Mouse (Mus musculus): Measurements from ENCODE around the gene AI854703. TPM values are rescaled to one million over a fixed set of nuclear protein-coding genes. Genes with fewer than 3 reads are reported as not detected.

Gene AI854703
- total and polyA plus RNA-seq, 3 experiments, result 0.11 TPM; not detected in 2

- DNase-seq (ENCODE audit: low spot score), result no peak
These were observed 16.3 kb downstream of the AI854703 start for GRCm38 (mm10) chr6:48642764-48643292.

GRCm38 (mm10) chr6:48645660-48646308 lies 19.2 kb downstream of the AI854703 start:
- H3K27me3 ChIP-seq (ENCODE audit: insufficient read depth, low read length), result peaks cover 9% of the 10 kb centered on the region
- no peaks in the 10 kb centered on the region for H3K4me1 ChIP-seq (ENCODE audit: insufficient read depth, low read depth, low read length)
- no peak overlapping the region for H3K4me3 ChIP-seq (ENCODE audit: low read depth, low read length)
- ATAC-seq (ENCODE audit: extremely low read depth, insufficient number of reproducible peaks, low FRiP score, poor library complexity, severe bottlenecking) (no peak), DNase-seq (ENCODE audit: low spot score) (no peak)
- H3K36me3 ChIP-seq (replicated peaks), result no peaks in the 10 kb centered on the region
- no peak for TF ChIP-seq TAL1 (conservative IDR thresholded peaks at IDR 0.05; ENCODE audit: low read depth, low read length)
- 0 out of 2 replicates have a peak, but pooled peaks have one; percentile 27 for TF ChIP-seq CTCF (IDR thresholded peaks at IDR 0.05; ENCODE audit: low read depth, low read length)
- no peaks in the 10 kb centered on the region for H3K9me3 ChIP-seq (replicated peaks)

More at GRCm38 (mm10) chr6:48642764-48643292, 16.3 kb downstream of the AI854703 start:
- no peak for ATAC-seq (ENCODE audit: extremely low read depth, insufficient number of reproducible peaks, low FRiP score, poor library complexity, severe bottlenecking)
- 0 out of 2 replicates have a peak, but pooled peaks cover 3% of the 10 kb centered on the region for H3K27me3 ChIP-seq (ENCODE audit: insufficient read depth, low read length)
- no peak overlapping the region for H3K4me3 ChIP-seq (ENCODE audit: low read depth, low read length)
- H3K9me3 ChIP-seq (replicated peaks), result no peaks in the 10 kb centered on the region
- TF ChIP-seq GATA1 (IDR thresholded peaks at IDR 0.05; ENCODE audit: borderline replicate concordance, low read length) (no peak), CTCF (IDR thresholded peaks at IDR 0.05; ENCODE audit: low read depth, low read length) (no peak), GATA2 (IDR thresholded peaks at IDR 0.05; ENCODE audit: borderline replicate concordance, low read depth, low read length) (no peak), POLR2AphosphoS5 (IDR thresholded peaks at IDR 0.05; ENCODE audit: insufficient replicate concordance, low read depth, low read length) (no peak), TAL1 (conservative IDR thresholded peaks at IDR 0.05; ENCODE audit: low read depth, low read length) (no peak)
- H3K4me1 ChIP-seq (ENCODE audit: insufficient read depth, low read depth, low read length), result no peaks in the 10 kb centered on the region
- no peaks in the 10 kb centered on the region for H3K36me3 ChIP-seq (replicated peaks)

- DNase-seq (ENCODE audit: low spot score) (no peak), ATAC-seq (ENCODE audit: extremely low read depth, insufficient number of reproducible peaks, low FRiP score, poor library complexity, severe bottlenecking) (no peak)
- TF ChIP-seq TAL1 (conservative IDR thresholded peaks at IDR 0.05; ENCODE audit: low read depth, low read length) (no peak), GATA1 (IDR thresholded peaks at IDR 0.05; ENCODE audit: borderline replicate concordance, low read length) (no peak)
- no peaks in the 10 kb centered on the region for H3K4me1 ChIP-seq (ENCODE audit: insufficient read depth, low read depth, low read length)
- no peaks in the 10 kb centered on the region for H3K36me3 ChIP-seq (replicated peaks)
- H3K9me3 ChIP-seq (replicated peaks), result no peaks in the 10 kb centered on the region
- no peak overlapping the region for H3K4me3 ChIP-seq (ENCODE audit: low read depth, low read length)
- H3K27me3 ChIP-seq (ENCODE audit: insufficient read depth, low read length), result peaks cover 9% of the 10 kb centered on the region
These were observed 19.7 kb downstream of the AI854703 start for GRCm38 (mm10) chr6:48646309-48646690.

- Histone ChIP-seq H3K9me3 (replicated peaks) (no peaks in the 10 kb centered on the region), H3K4me1 (ENCODE audit: insufficient read depth, low read depth, low read length) (no peaks in the 10 kb centered on the region), H3K36me3 (replicated peaks) (no peaks in the 10 kb centered on the region), H3K27me3 (ENCODE audit: insufficient read depth, low read length) (peaks cover 9% of the 10 kb centered on the region), H3K4me3 (ENCODE audit: low read depth, low read length) (no peak within 1 kb of the TSS)
- ATAC-seq (ENCODE audit: extremely low read depth, insufficient number of reproducible peaks, low FRiP score, poor library complexity, severe bottlenecking), result no peak
- TF ChIP-seq CTCF (IDR thresholded peaks at IDR 0.05; ENCODE audit: low read depth, low read length) (no peak), TAL1 (conservative IDR thresholded peaks at IDR 0.05; ENCODE audit: low read depth, low read length) (no peak)
- no peak for DNase-seq (ENCODE audit: low spot score)
These were observed 20.4 kb downstream of the AI854703 start, which contains the start of gene Gimap8 for GRCm38 (mm10) chr6:48646995-48647394. TSS of gene Gimap8 (plus strand) at chr6:48647234.

GRCm38 (mm10) chr6:48647611-48648010 lies 21.0 kb downstream of the AI854703 start:
- Histone ChIP-seq H3K27me3 (ENCODE audit: insufficient read depth, low read length) (peaks cover 9% of the 10 kb centered on the region), H3K9me3 (replicated peaks) (no peaks in the 10 kb centered on the region), H3K36me3 (replicated peaks) (no peaks in the 10 kb centered on the region), H3K4me1 (ENCODE audit: insufficient read depth, low read depth, low read length) (no peaks in the 10 kb centered on the region), H3K4me3 (ENCODE audit: low read depth, low read length) (no peak overlapping the region)
- ATAC-seq (ENCODE audit: extremely low read depth, insufficient number of reproducible peaks, low FRiP score, poor library complexity, severe bottlenecking) (no peak), DNase-seq (ENCODE audit: low spot score) (no peak)
- TF ChIP-seq GATA2 (IDR thresholded peaks at IDR 0.05; ENCODE audit: borderline replicate concordance, low read depth, low read length), result no peak
- TF ChIP-seq TAL1 (conservative IDR thresholded peaks at IDR 0.05; ENCODE audit: low read depth, low read length), result no peak
- TF ChIP-seq GATA1 (IDR thresholded peaks at IDR 0.05; ENCODE audit: borderline replicate concordance, low read length), result no peak
- TF ChIP-seq CTCF (IDR thresholded peaks at IDR 0.05; ENCODE audit: low read depth, low read length), result no peak
- no peak for TF ChIP-seq POLR2AphosphoS5 (IDR thresholded peaks at IDR 0.05; ENCODE audit: insufficient replicate concordance, low read depth, low read length)

- no peaks in the 10 kb centered on the region for H3K36me3 ChIP-seq (replicated peaks)
- no peaks in the 10 kb centered on the region for H3K4me1 ChIP-seq (ENCODE audit: insufficient read depth, low read depth, low read length)
- H3K4me3 ChIP-seq (ENCODE audit: low read depth, low read length), result no peak overlapping the region
- TF ChIP-seq GATA2 (IDR thresholded peaks at IDR 0.05; ENCODE audit: borderline replicate concordance, low read depth, low read length) (no peak), GATA1 (IDR thresholded peaks at IDR 0.05; ENCODE audit: borderline replicate concordance, low read length) (no peak), POLR2AphosphoS5 (IDR thresholded peaks at IDR 0.05; ENCODE audit: insufficient replicate concordance, low read depth, low read length) (no peak), TAL1 (conservative IDR thresholded peaks at IDR 0.05; ENCODE audit: low read depth, low read length) (no peak), CTCF (IDR thresholded peaks at IDR 0.05; ENCODE audit: low read depth, low read length) (no peak)
- ATAC-seq (ENCODE audit: extremely low read depth, insufficient number of reproducible peaks, low FRiP score, poor library complexity, severe bottlenecking) (no peak), DNase-seq (ENCODE audit: low spot score) (no peak)
- H3K9me3 ChIP-seq (replicated peaks), result no peaks in the 10 kb centered on the region
- peaks cover 9% of the 10 kb centered on the region for H3K27me3 ChIP-seq (ENCODE audit: insufficient read depth, low read length)
These were observed 22.2 kb downstream of the AI854703 start for GRCm38 (mm10) chr6:48648779-48649178.
